Mouse (Mus musculus) forelimb bud, embryonic 11.5 days (tissue): Measurements from ENCODE around the gene Gm29049.
"Not testable (repeated sequence)": the region's sequence is repeated elsewhere in the genome, so short reads cannot be mapped to it uniquely, and the experiment has no call there.

Experiments used
- DNase-seq: peaks from one replicate; pipeline ENCODE4 v3.0.0-alpha.2; 2012; ENCODE audit warnings: low read depth, low spot score

Gm29049 gene

DNA sequence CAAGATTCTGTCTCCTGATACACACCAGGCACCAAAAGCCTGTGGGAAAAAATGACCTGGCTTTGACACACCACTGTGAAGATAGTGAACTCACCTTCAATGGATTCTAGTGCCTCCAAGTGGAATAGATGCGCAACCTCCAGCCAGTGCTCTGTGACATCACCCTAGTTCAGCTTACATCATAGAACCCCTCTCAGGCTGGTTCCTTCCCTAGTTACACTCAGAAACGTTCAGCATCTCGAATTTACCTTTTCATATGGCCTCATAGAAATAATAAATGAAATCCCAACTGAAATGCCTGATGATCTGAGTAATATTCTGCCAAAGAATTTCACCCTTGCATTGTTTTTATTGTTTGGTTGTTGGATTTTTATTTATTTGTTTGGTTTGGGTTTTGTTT lies at the start of gene Gm29049:
Gene Gm29049, minus strand, starts transcription at position 101 of the 400 bp plus-strand sequence.
- not testable (repeated sequence) for DNase-seq
